Mouse (Mus musculus) thymus, adult 2 months (tissue): ENCODE measurements around the gene Ccdc155.

Experiments
- CTCF ChIP-seq: fragments of 200-500 bp; IDR thresholded peaks from 2 replicates; pipeline ENCODE4 v1.5.1; 2012; ENCODE audit warnings: mild to moderate bottlenecking, control low read depth, low read length, moderate library complexity, borderline replicate concordance; ENCODE audit not compliant: control insufficient read depth, poor library complexity, insufficient read depth; ENCODE audit errors: extremely low read depth
- POLR2A ChIP-seq: fragments of 200-500 bp; IDR thresholded peaks from 2 replicates; pipeline ENCODE4 v1.6.1; 2012; ENCODE audit warnings: mild to moderate bottlenecking, low read length, control low read depth, moderate library complexity; ENCODE audit not compliant: control insufficient read depth, poor library complexity, insufficient read depth; ENCODE audit errors: extremely low read depth

GRCm38 (mm10) chr7:45162551-45162950, 42.1 kb downstream of the Ccdc155 start:
- TF ChIP-seq POLR2A (no peak), CTCF (no peak)
